Mouse (Mus musculus): ENCODE measurements around the gene Cd302. TPM values are rescaled to one million over a fixed set of nuclear protein-coding genes. Genes with fewer than 3 reads are reported as not detected.

The Cd302 gene
- polyA plus RNA-seq, 1 experiment from 2014 or later = 58.5 TPM

- no peak overlapping the region for H3K4me3 ChIP-seq (ENCODE audit: low read depth, low read length)
- H3K27me3 ChIP-seq (replicated peaks; ENCODE audit: control insufficient read depth, insufficient read depth, low read length) = no peaks in the 10 kb centered on the region
- no peak overlapping the region for H3K4me2 ChIP-seq (replicated peaks; ENCODE audit: low read depth)
- H3K9me3 ChIP-seq (ENCODE audit: control insufficient read depth) = no peaks in the 10 kb centered on the region
- H3K4me1 ChIP-seq (replicated peaks; ENCODE audit: control insufficient read depth, insufficient read depth, low read length) = no peaks in the 10 kb centered on the region
- 83% methylated on average over 4 of the region's 4 CpGs for WGBS
- TF ChIP-seq CTCF (IDR thresholded peaks at IDR 0.05; ENCODE audit: low read depth) = no peak
- H3K27ac ChIP-seq (ENCODE audit: low read depth, low read length) = no peak overlapping the region
- ATAC-seq = no peak
- H3K9ac ChIP-seq (ENCODE audit: low read depth, low read length) = no peak overlapping the region
- no peaks in the 10 kb centered on the region for H3K36me3 ChIP-seq (ENCODE audit: control insufficient read depth, insufficient read depth)
These were observed 19.5 kb upstream of the Cd302 start for GRCm38 (mm10) chr2:60303796-60304195.

DNA sequence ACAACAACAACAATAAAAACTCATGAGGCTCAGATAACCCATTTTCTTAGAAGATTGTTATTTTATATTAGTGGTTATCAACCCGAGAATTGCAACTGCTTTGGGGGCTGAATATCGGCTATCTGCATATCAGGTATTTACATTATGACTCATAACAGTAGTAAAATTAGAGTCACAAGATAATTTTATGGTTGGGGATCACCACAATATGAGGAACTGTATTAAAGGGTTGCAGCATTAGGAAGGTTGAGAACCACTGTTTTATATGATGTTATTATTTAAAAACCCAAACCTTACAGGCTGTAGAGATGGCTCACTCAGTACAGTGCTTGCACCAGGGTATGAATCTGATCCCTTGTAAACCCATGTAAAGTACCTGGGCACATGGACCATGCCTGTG lies 15.0 kb upstream of the Cd302 start:
- no peak for ATAC-seq
- Histone ChIP-seq H3K4me2 (replicated peaks; ENCODE audit: low read depth) (no peak overlapping the region), H3K36me3 (ENCODE audit: control insufficient read depth, insufficient read depth) (no peaks in the 10 kb centered on the region), H3K9ac (ENCODE audit: low read depth, low read length) (no peak overlapping the region), H3K9me3 (ENCODE audit: control insufficient read depth) (no peaks in the 10 kb centered on the region), H3K4me1 (replicated peaks; ENCODE audit: control insufficient read depth, insufficient read depth, low read length) (no peaks in the 10 kb centered on the region), H3K4me3 (ENCODE audit: low read depth, low read length) (no peak overlapping the region), H3K27me3 (replicated peaks; ENCODE audit: control insufficient read depth, insufficient read depth, low read length) (no peaks in the 10 kb centered on the region), H3K27ac (ENCODE audit: low read depth, low read length) (no peak overlapping the region)
- no peak for TF ChIP-seq CTCF (IDR thresholded peaks at IDR 0.05; ENCODE audit: low read depth)
- 49% methylated on average over 2 of the region's 2 CpGs for WGBS

DNA sequence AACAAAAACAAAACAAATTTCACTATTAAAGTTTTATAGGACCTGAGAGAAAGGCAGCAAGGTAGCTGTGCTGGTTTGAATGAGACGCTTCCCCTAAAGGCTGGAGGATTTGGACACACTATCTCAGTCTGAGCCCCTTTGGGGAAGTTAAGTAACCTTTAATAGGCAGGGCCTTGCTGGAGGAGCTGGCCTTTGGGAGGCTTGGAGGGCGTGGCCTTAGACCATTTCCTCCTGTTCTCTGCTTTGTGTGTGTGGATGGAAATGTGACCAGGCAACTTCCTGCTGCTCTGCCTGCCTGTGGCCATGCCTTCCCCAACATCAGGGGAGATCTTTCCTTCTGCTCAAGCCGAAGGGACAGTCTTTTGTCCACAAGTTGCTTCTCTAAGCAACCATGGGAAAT lies 14.0 kb upstream of the Cd302 start:
- no peaks in the 10 kb centered on the region for H3K9me3 ChIP-seq (ENCODE audit: control insufficient read depth)
- no peak overlapping the region for H3K27ac ChIP-seq (ENCODE audit: low read depth, low read length)
- no peaks in the 10 kb centered on the region for H3K4me1 ChIP-seq (replicated peaks; ENCODE audit: control insufficient read depth, insufficient read depth, low read length)
- no peaks in the 10 kb centered on the region for H3K27me3 ChIP-seq (replicated peaks; ENCODE audit: control insufficient read depth, insufficient read depth, low read length)
- H3K4me2 ChIP-seq (replicated peaks; ENCODE audit: low read depth) = no peak overlapping the region
- no peak overlapping the region for H3K4me3 ChIP-seq (ENCODE audit: low read depth, low read length)
- no peaks in the 10 kb centered on the region for H3K36me3 ChIP-seq (ENCODE audit: control insufficient read depth, insufficient read depth)
- WGBS = 83% methylated on average over 3 of the region's 3 CpGs
- ATAC-seq = no peak
- H3K9ac ChIP-seq (ENCODE audit: low read depth, low read length) = no peak overlapping the region
- no peak for TF ChIP-seq CTCF (IDR thresholded peaks at IDR 0.05; ENCODE audit: low read depth)

- Histone ChIP-seq H3K4me2 (replicated peaks; ENCODE audit: low read depth) (no peak overlapping the region), H3K4me1 (replicated peaks; ENCODE audit: control insufficient read depth, insufficient read depth, low read length) (no peaks in the 10 kb centered on the region), H3K36me3 (ENCODE audit: control insufficient read depth, insufficient read depth) (no peaks in the 10 kb centered on the region), H3K27ac (ENCODE audit: low read depth, low read length) (no peak overlapping the region), H3K27me3 (replicated peaks; ENCODE audit: control insufficient read depth, insufficient read depth, low read length) (no peaks in the 10 kb centered on the region), H3K4me3 (ENCODE audit: low read depth, low read length) (no peak overlapping the region), H3K9ac (ENCODE audit: low read depth, low read length) (no peak overlapping the region), H3K9me3 (ENCODE audit: control insufficient read depth) (no peaks in the 10 kb centered on the region)
- ATAC-seq = no peak
- TF ChIP-seq CTCF (IDR thresholded peaks at IDR 0.05; ENCODE audit: low read depth) = no peak
- WGBS = 83% methylated on average over 4 of the region's 4 CpGs
These were observed 7.1 kb upstream of the Cd302 start for GRCm38 (mm10) chr2:60291381-60291780.

GRCm38 (mm10) chr2:60289451-60289850 lies 5.2 kb upstream of the Cd302 start:
- no peaks in the 10 kb centered on the region for H3K27me3 ChIP-seq (replicated peaks; ENCODE audit: control insufficient read depth, insufficient read depth, low read length)
- H3K9me3 ChIP-seq (ENCODE audit: control insufficient read depth) = 0 out of 2 replicates have a peak, but pooled peaks cover 2% of the 10 kb centered on the region
- H3K4me3 ChIP-seq (ENCODE audit: low read depth, low read length) = no peak overlapping the region
- H3K9ac ChIP-seq (ENCODE audit: low read depth, low read length) = no peak overlapping the region
- no peak for TF ChIP-seq CTCF (IDR thresholded peaks at IDR 0.05; ENCODE audit: low read depth)
- no peak overlapping the region for H3K27ac ChIP-seq (ENCODE audit: low read depth, low read length)
- H3K4me1 ChIP-seq (replicated peaks; ENCODE audit: control insufficient read depth, insufficient read depth, low read length) = no peaks in the 10 kb centered on the region
- H3K4me2 ChIP-seq (replicated peaks; ENCODE audit: low read depth) = no peak overlapping the region
- H3K36me3 ChIP-seq (ENCODE audit: control insufficient read depth, insufficient read depth) = no peaks in the 10 kb centered on the region
- WGBS = 35% methylated on average over 1 of the region's 1 CpGs
- no peak for ATAC-seq

DNA sequence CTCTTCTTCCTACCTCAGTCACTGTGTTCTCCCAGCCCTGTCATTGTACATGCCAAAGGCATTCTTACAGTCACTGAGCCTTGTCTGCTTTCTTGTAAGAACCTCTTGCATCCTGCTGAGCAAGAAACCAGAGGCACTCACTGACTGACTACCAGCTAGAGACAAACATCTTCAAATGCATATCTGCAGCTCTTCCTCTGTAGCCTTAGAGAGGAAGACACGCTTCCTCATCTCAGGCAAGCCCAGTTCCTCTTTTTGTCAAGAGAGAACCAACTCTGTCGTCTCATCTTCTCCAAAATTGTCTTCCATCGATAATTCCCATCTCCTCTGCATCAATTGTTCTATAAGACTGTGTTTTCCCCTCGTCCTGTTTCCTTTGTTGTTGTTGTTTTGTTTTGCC lies 4.3 kb upstream of the Cd302 start:
- WGBS = 84% methylated on average over 4 of the region's 4 CpGs
- Histone ChIP-seq H3K27ac (ENCODE audit: low read depth, low read length) (no peak overlapping the region), H3K36me3 (ENCODE audit: control insufficient read depth, insufficient read depth) (no peaks in the 10 kb centered on the region), H3K9me3 (ENCODE audit: control insufficient read depth) (0 out of 2 replicates have a peak, but pooled peaks cover 2% of the 10 kb centered on the region), H3K4me1 (replicated peaks; ENCODE audit: control insufficient read depth, insufficient read depth, low read length) (0 out of 2 replicates have a peak, but pooled peaks cover 3% of the 10 kb centered on the region), H3K4me2 (replicated peaks; ENCODE audit: low read depth) (no peak overlapping the region), H3K4me3 (ENCODE audit: low read depth, low read length) (no peak overlapping the region), H3K27me3 (replicated peaks; ENCODE audit: control insufficient read depth, insufficient read depth, low read length) (no peaks in the 10 kb centered on the region), H3K9ac (ENCODE audit: low read depth, low read length) (no peak overlapping the region)
- ATAC-seq = no peak
- TF ChIP-seq CTCF (IDR thresholded peaks at IDR 0.05; ENCODE audit: low read depth) = no peak

GRCm38 (mm10) chr2:60285107-60285617 lies 874 bp upstream of the Cd302 start:
- ATAC-seq = peak; percentile 70
- Histone ChIP-seq H3K36me3 (ENCODE audit: control insufficient read depth, insufficient read depth) (no peaks in the 10 kb centered on the region), H3K4me1 (replicated peaks; ENCODE audit: control insufficient read depth, insufficient read depth, low read length) (0 out of 2 replicates have a peak, but pooled peaks cover 4% of the 10 kb centered on the region), H3K9me3 (ENCODE audit: control insufficient read depth) (0 out of 2 replicates have a peak, but pooled peaks cover 2% of the 10 kb centered on the region), H3K27me3 (replicated peaks; ENCODE audit: control insufficient read depth, insufficient read depth, low read length) (no peaks in the 10 kb centered on the region), H3K9ac (ENCODE audit: low read depth, low read length) (no peak overlapping the region), H3K4me2 (replicated peaks; ENCODE audit: low read depth) (peak overlapping the region; percentile 92), H3K4me3 (ENCODE audit: low read depth, low read length) (peak overlapping the region; percentile 53), H3K27ac (ENCODE audit: low read depth, low read length) (peak overlapping the region; percentile 46; the same call in 1 of the 2 replicates)
- WGBS = 46% methylated on average over 8 of the region's 8 CpGs
- TF ChIP-seq CTCF (IDR thresholded peaks at IDR 0.05; ENCODE audit: low read depth) = no peak

Data from intestine, postnatal 0 days (tissue).